Mouse (Mus musculus): ENCODE results near the gene Gm8356. TPM values are rescaled to one million over a fixed set of nuclear protein-coding genes. Genes with fewer than 3 reads are reported as not detected.

Gm8356 gene
- polyA plus RNA-seq (2012; rRNA removed) = not detected in 2 replicates

DNA sequence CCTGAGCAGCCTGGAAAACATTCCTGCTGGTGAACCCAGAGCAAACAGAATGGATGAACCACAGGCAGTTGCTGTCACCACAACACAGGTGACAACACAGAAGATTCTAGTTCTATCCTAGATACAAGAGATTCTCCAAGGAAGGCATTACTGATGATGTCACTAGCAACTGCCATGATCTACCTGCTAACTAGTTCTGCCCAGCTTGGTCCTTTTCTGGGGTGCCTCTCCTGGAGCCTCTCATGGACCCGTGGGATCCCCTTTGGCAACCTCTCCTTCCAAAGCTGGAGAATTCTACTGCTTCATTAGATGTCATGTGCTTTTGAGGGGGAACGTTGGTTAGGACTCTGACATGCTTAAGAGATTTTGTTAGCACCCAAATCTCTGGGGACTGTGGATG lies at the start of gene Gm8356:
Gene Gm8356, minus strand, starts transcription at position 101 of the 400 bp plus-strand sequence.

Other genes with a start within 250 kb of the Gm8356 start
- 0.27 and 0.37 TPM in 2 replicates for gene Gm21103, start 232.4 kb downstream of the Gm8356 start, polyA plus RNA-seq (2012; rRNA removed)
- gene Gm3618, start 193.6 kb downstream of the Gm8356 start, polyA plus RNA-seq (2012; rRNA removed) = not detected in 2 replicates
- 0.11 TPM in 1 of 2 replicates, not detected in the other for gene Gm16440, start 147.0 kb downstream of the Gm8356 start, polyA plus RNA-seq (2012; rRNA removed)
- gene Gm3591, start 124.8 kb downstream of the Gm8356 start, polyA plus RNA-seq (2012; rRNA removed) = 9.1 TPM in 2 replicates
- gene Gm3594, start 92.7 kb downstream of the Gm8356 start, polyA plus RNA-seq (2012; rRNA removed) = not detected in 2 replicates
- gene Gm3629, start 53.3 kb upstream of the Gm8356 start, polyA plus RNA-seq (2012; rRNA removed) = 1.4 and 1.6 TPM in 2 replicates
- 1.3 and 1.4 TPM in 2 replicates for gene Gm3460, start 85.1 kb upstream of the Gm8356 start, polyA plus RNA-seq (2012; rRNA removed)
- gene Gm10251, start 146.9 kb upstream of the Gm8356 start, polyA plus RNA-seq (2012; rRNA removed) = 0.03 TPM in 1 of 2 replicates, not detected in the other
- gene Gm8050, start 183.0 kb upstream of the Gm8356 start, polyA plus RNA-seq (2012; rRNA removed) = 0.08 and 0.16 TPM in 2 replicates
- gene Gm3636, start 205.0 kb upstream of the Gm8356 start, polyA plus RNA-seq (2012; rRNA removed) = 36.7 and 37.0 TPM in 2 replicates
- 0.05 TPM in 1 of 2 replicates, not detected in the other for gene Gm8362, start 237.1 kb upstream of the Gm8356 start, polyA plus RNA-seq (2012; rRNA removed)